Mouse (Mus musculus) erythroblast, embryonic 14.5 days (primary cell): ENCODE measurements around the gene Esam.

ENCODE experiments used
- GATA1 ChIP-seq: IDR thresholded peaks from 2 replicates; pipeline ENCODE4 v1.6.1; 2012; ENCODE audit warnings: low read length, inconsistent platforms, mixed read lengths
- TAL1 ChIP-seq: IDR thresholded peaks from 3 replicates; pipeline ENCODE4 v1.6.1; 2012; ENCODE audit warnings: low read length, inconsistent platforms, mixed read lengths

GRCm38 (mm10) chr9:37567892-37568604 is 40.2 kb downstream of the Esam start:
- no peak for TF ChIP-seq GATA1
- no peak for TF ChIP-seq TAL1
